Comparison of ENCODE assay signal across 23 mouse cellular contexts in the genomic region with DNA sequence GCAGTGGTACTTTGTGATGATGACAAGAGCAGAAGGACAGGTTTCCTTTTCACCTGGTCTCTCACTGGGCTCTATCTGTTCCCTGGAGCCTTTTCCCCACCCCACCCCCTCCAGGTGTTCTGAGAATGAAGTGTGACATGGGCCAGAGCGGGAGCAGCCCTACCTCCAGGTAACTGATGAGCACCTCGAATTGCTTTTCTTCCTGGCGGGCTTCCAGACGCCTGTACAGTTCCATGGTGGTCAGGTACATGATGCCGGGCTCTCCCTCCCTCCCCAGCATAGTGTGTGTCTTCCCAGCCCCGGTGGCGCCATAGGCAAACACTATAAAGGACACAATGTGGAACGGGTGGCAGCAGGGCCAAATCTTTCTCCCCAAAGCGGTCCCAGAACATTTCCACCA. TPM values are rescaled to one million over a fixed set of nuclear protein-coding genes. Genes with fewer than 3 reads are reported as not detected.
"Had no signal": no experiment of that assay in that cellular context is flagged by ENCODE, and none has a peak within 500 bp of the region (broad histone marks: within the 10 kb centered on the region; RNA-seq: fewer than 3 reads in every experiment).

No protein-coding gene starts in this region.

- H3K4me3 ChIP-seq: neural tube, embryonic 13.5 days; neural tube, embryonic 15.5 days; stomach, embryonic 15.5 days had no signal

- DNase-seq: retina, postnatal 1 day; right cerebral cortex, adult 18-20 months; right cerebral cortex, postnatal 14 days; right cerebral cortex, postnatal 25 days; right cerebral cortex, postnatal 4 days; spleen, adult 18-20 months; thymus, adult 18-20 months; thymus, adult 2 months; thymus, postnatal 14 days; thymus, postnatal 25 days; thymus, postnatal 36 days; thymus, postnatal 4 days had no signal

- H3K27ac ChIP-seq: neural tube, embryonic 13.5 days; neural tube, embryonic 15.5 days; stomach, embryonic 15.5 days; stomach, postnatal 0 days had no signal

- H3K27me3 ChIP-seq: neural tube, embryonic 13.5 days; neural tube, embryonic 15.5 days; stomach, embryonic 15.5 days had no signal

- H3K36me3 ChIP-seq: neural tube, embryonic 15.5 days had no signal

- H3K4me1 ChIP-seq: neural tube, embryonic 13.5 days; stomach, embryonic 15.5 days had no signal

- H3K9me3 ChIP-seq: neural tube, embryonic 13.5 days; neural tube, embryonic 15.5 days; stomach, embryonic 15.5 days had no signal

RNA-seq across cellular contexts. Expression of gene Kif18b, which starts 9.5 kb away (rescaled TPM):
- total RNA-seq: neutrophil, adult 5-6 weeks had no signal

RNA-seq across cellular contexts. Expression of gene Gfap, which starts 14.7 kb away (rescaled TPM):
- total RNA-seq: neutrophil, adult 5-6 weeks had no signal

RNA-seq across cellular contexts. Expression of gene Fam187a, which starts 30.4 kb away (rescaled TPM):
- total RNA-seq: neutrophil, adult 5-6 weeks had no signal
- polyA plus RNA-seq: neural tube, embryonic 13.5 days; neural tube, embryonic 14.5 days; neural tube, embryonic 15.5 days; small intestine, adult 2 months; spleen, adult 2 months; stomach, embryonic 14.5 days; stomach, embryonic 15.5 days; stomach, postnatal 0 days; thymus, adult 2 months; thymus, postnatal 0 days; urinary bladder, adult 2 months had no signal

RNA-seq across cellular contexts. Expression of gene C1ql1, which starts 31.1 kb away (rescaled TPM):
- total RNA-seq: neutrophil, adult 5-6 weeks had no signal
- polyA plus RNA-seq: spleen, adult 2 months; thymus, postnatal 0 days had no signal

RNA-seq across cellular contexts. Expression of gene Ccdc103, which starts 34.4 kb away (rescaled TPM):
- total RNA-seq: neutrophil, adult 5-6 weeks had no signal
- polyA plus RNA-seq: small intestine, adult 2 months; spleen, adult 2 months; thymus, adult 2 months had no signal
